Mouse (Mus musculus) T-cell, adult 2 months (primary cell): ENCODE measurements around the gene Olfr520.
"Not testable (repeated sequence)": the region's sequence is repeated elsewhere in the genome, so short reads cannot be mapped to it uniquely, and the experiment has no call there.

Experiments used
- DNase-seq: peaks from one replicate; pipeline ENCODE4 v3.0.0; 2022; ENCODE audit warnings: low spot score

Gene Olfr520

GRCm38 (mm10) chr7:99729973-99730372 lies at the start of gene Olfr520:
Gene Olfr520 (plus strand): TSS chr7:99730273.
- DNase-seq: no peak

GRCm38 (mm10) chr7:99680771-99681170 lies 49.3 kb upstream of the Olfr520 start:
- no peak for DNase-seq

GRCm38 (mm10) chr7:99684086-99684485 lies 46.0 kb upstream of the Olfr520 start:
- DNase-seq: no peak

GRCm38 (mm10) chr7:99690819-99691218 lies 39.3 kb upstream of the Olfr520 start:
- no peak for DNase-seq

GRCm38 (mm10) chr7:99692396-99692795 lies 37.7 kb upstream of the Olfr520 start:
- no peak for DNase-seq

- no peak for DNase-seq
Observed at GRCm38 (mm10) chr7:99693387-99693786, 36.7 kb upstream of the Olfr520 start.

- DNase-seq: no peak
Observed at GRCm38 (mm10) chr7:99693976-99694375, 36.1 kb upstream of the Olfr520 start.

- not testable (repeated sequence) for DNase-seq
Observed at GRCm38 (mm10) chr7:99694424-99694823, 35.6 kb upstream of the Olfr520 start.

GRCm38 (mm10) chr7:99695471-99696057 lies 34.5 kb upstream of the Olfr520 start:
- no peak for DNase-seq

GRCm38 (mm10) chr7:99698576-99698975 lies 31.5 kb upstream of the Olfr520 start:
- DNase-seq: no peak

- DNase-seq: no peak
Observed at GRCm38 (mm10) chr7:99699106-99699505, 31.0 kb upstream of the Olfr520 start.

- DNase-seq: no peak
Observed at GRCm38 (mm10) chr7:99699709-99700151, 30.3 kb upstream of the Olfr520 start.

- DNase-seq: no peak
Observed at GRCm38 (mm10) chr7:99700641-99701040, 29.4 kb upstream of the Olfr520 start.

- no peak for DNase-seq
Observed at GRCm38 (mm10) chr7:99702201-99702600, 27.9 kb upstream of the Olfr520 start.

- DNase-seq: no peak
Observed at GRCm38 (mm10) chr7:99704736-99705519, 25.1 kb upstream of the Olfr520 start.

GRCm38 (mm10) chr7:99706341-99707037 lies 23.6 kb upstream of the Olfr520 start:
- no peak for DNase-seq

GRCm38 (mm10) chr7:99707038-99707595 lies 23.0 kb upstream of the Olfr520 start:
- DNase-seq: no peak

GRCm38 (mm10) chr7:99707671-99708070 lies 22.4 kb upstream of the Olfr520 start:
- no peak for DNase-seq

- DNase-seq: no peak
Observed at GRCm38 (mm10) chr7:99708301-99708721, 21.8 kb upstream of the Olfr520 start.

GRCm38 (mm10) chr7:99708750-99709149 lies 21.3 kb upstream of the Olfr520 start:
- DNase-seq: no peak

GRCm38 (mm10) chr7:99709992-99710391 lies 20.1 kb upstream of the Olfr520 start:
- DNase-seq: no peak

GRCm38 (mm10) chr7:99710476-99710875 lies 19.6 kb upstream of the Olfr520 start:
- peak; percentile 22 for DNase-seq

- no peak for DNase-seq
Observed at GRCm38 (mm10) chr7:99711166-99711565, 18.9 kb upstream of the Olfr520 start, which contains the start of gene Slco2b1. Gene Slco2b1 (minus strand): TSS chr7:99711340.
